15 mouse cellular contexts compared by ENCODE assay signal in genomic region chr16:87263041-87263440, GRCm38 (mm10).
A peak's percentile ranks its signal among the peaks of the same experiment; 100 is the strongest.
DNase-seq lines count a peak whose midpoint lies in the region; ATAC-seq and TF ChIP-seq lines count a peak whose summit lies in the region.
"Had no signal": no experiment of that assay in that cellular context is flagged by ENCODE, and none has a peak within 500 bp of the region (broad histone marks: within the 10 kb centered on the region; RNA-seq: fewer than 3 reads in every experiment).

No protein-coding gene starts in this region.

- H3K27me3 ChIP-seq in heart, embryonic 16.5 days (ENCODE audit: control insufficient read depth, insufficient read depth, low read length): no peaks in the 10 kb centered on the region
- no peaks in the 10 kb centered on the region for H3K27me3 ChIP-seq in midbrain, embryonic 13.5 days
- H3K27me3 ChIP-seq: forebrain, embryonic 12.5 days; hindbrain, embryonic 13.5 days; limb, embryonic 13.5 days; midbrain, embryonic 12.5 days had no signal

- H3K4me3 ChIP-seq in layer of hippocampus, adult 2 months: no peak overlapping the region
- H3K4me3 ChIP-seq in heart, embryonic 16.5 days (ENCODE audit: low read length): no peak overlapping the region
- H3K4me3 ChIP-seq in midbrain, embryonic 13.5 days (replicated peaks): no peak overlapping the region
- H3K4me3 ChIP-seq: forebrain, embryonic 12.5 days; hindbrain, embryonic 13.5 days; limb, embryonic 13.5 days; midbrain, embryonic 12.5 days had no signal

- H3K9ac ChIP-seq in heart, embryonic 16.5 days (ENCODE audit: low read length): peak overlapping the region; percentile 67
- no peak overlapping the region for H3K9ac ChIP-seq in midbrain, embryonic 13.5 days (replicated peaks)
- H3K9ac ChIP-seq: forebrain, embryonic 12.5 days; hindbrain, embryonic 13.5 days; limb, embryonic 13.5 days; liver, embryonic 14.5 days; midbrain, embryonic 12.5 days had no signal

- H3K4me2 ChIP-seq in heart, embryonic 16.5 days (ENCODE audit: low read depth, low read length): peak overlapping the region; percentile 32; the same call in 1 of the 2 replicates
- H3K4me2 ChIP-seq in midbrain, embryonic 13.5 days (replicated peaks): no peak overlapping the region
- H3K4me2 ChIP-seq: forebrain, embryonic 12.5 days; hindbrain, embryonic 13.5 days; limb, embryonic 13.5 days; midbrain, embryonic 12.5 days had no signal

- DNase-seq in cerebellum, postnatal 10 days: peak; percentile 50
- no peak for DNase-seq in cerebellum, adult 11 months
- no peak for DNase-seq in layer of hippocampus, adult 2 months (ENCODE audit: low spot score in 2 of 2)
- DNase-seq in layer of hippocampus, postnatal 36 days: no peak
- peak; percentile 40 to 60 for DNase-seq in cerebellum, postnatal 14 days
- DNase-seq in embryo, embryonic 10.5 days (ENCODE audit: low spot score): no peak
- DNase-seq: right cerebral cortex, postnatal 25 days had no signal

- ATAC-seq in heart, embryonic 16.5 days (replicated peaks; ENCODE audit: extremely low read depth, insufficient read depth, low FRiP score): no peak
- no peak for ATAC-seq in midbrain, embryonic 13.5 days

- TF ChIP-seq CTCF in layer of hippocampus, adult 2 months (conservative IDR thresholded peaks at IDR 0.05): no peak

- H3K36me3 ChIP-seq in heart, embryonic 16.5 days (ENCODE audit: control insufficient read depth, insufficient read depth): no peaks in the 10 kb centered on the region
- no peaks in the 10 kb centered on the region for H3K36me3 ChIP-seq in midbrain, embryonic 13.5 days
- H3K36me3 ChIP-seq: forebrain, embryonic 12.5 days; hindbrain, embryonic 13.5 days; limb, embryonic 13.5 days; midbrain, embryonic 12.5 days had no signal

- peaks cover 44% of the 10 kb centered on the region for H3K4me1 ChIP-seq in heart, embryonic 16.5 days (ENCODE audit: control insufficient read depth, insufficient read depth, low read length)
- H3K4me1 ChIP-seq in midbrain, embryonic 13.5 days (replicated peaks): 0 out of 2 replicates have a peak, but pooled peaks cover 5% of the 10 kb centered on the region
- H3K4me1 ChIP-seq: midbrain, embryonic 12.5 days had no signal

- H3K9me3 ChIP-seq in heart, embryonic 16.5 days (replicated peaks; ENCODE audit: control insufficient read depth, low read length): no peaks in the 10 kb centered on the region
- H3K9me3 ChIP-seq in midbrain, embryonic 13.5 days: no peaks in the 10 kb centered on the region
- H3K9me3 ChIP-seq: forebrain, embryonic 12.5 days; hindbrain, embryonic 13.5 days; limb, embryonic 13.5 days; midbrain, embryonic 12.5 days had no signal

- 53% methylated on average over 8 of the region's 8 CpGs for WGBS in heart, embryonic 16.5 days
- 89% methylated on average over 8 of the region's 8 CpGs for WGBS in midbrain, embryonic 13.5 days

- H3K27ac ChIP-seq in layer of hippocampus, adult 2 months: 0 out of 2 replicates have a peak overlapping the region, but pooled peaks have one; percentile 43
- H3K27ac ChIP-seq in heart, embryonic 16.5 days (ENCODE audit: low read length): peak overlapping the region; percentile 99
- no peak overlapping the region for H3K27ac ChIP-seq in midbrain, embryonic 13.5 days
- H3K27ac ChIP-seq: forebrain, embryonic 12.5 days; hindbrain, embryonic 13.5 days; limb, embryonic 13.5 days; liver, embryonic 14.5 days; midbrain, embryonic 12.5 days; stomach, postnatal 0 days had no signal

Comparison
In these comparisons a context has a peak if more than half of its experiments do, and no peak if none do; other contexts are left out.
1. DNase-seq: peak in cerebellum, postnatal 10 days (2 of 2) and cerebellum, postnatal 14 days (2 of 2); none in cerebellum, adult 11 months (single experiment), layer of hippocampus, adult 2 months (0 of 2), layer of hippocampus, postnatal 36 days (0 of 2) and embryo, embryonic 10.5 days (single experiment).